Mouse (Mus musculus) heart, postnatal 25 days (tissue): Measurements from ENCODE around the gene Apba2. TPM values are rescaled to one million over a fixed set of nuclear protein-coding genes. Genes with fewer than 3 reads are reported as not detected.

ENCODE experiments used
- DNase-seq: peaks from one replicate; pipeline ENCODE4 v3.0.0; 2022; ENCODE audit warnings: low spot score
- intact Hi-C: fragments of 180-260 bp; cut with DNase I; formaldehyde crosslinking; loops from one replicate; pipeline ENCODE4 v1.15.1; 2025
- total RNA-seq, 2 experiments: library from RNA; stranded (reverse); gene quantifications; 2 replicates each; pipeline ENCODE4 v1.2.3; 2021

The Apba2 gene
- total RNA-seq, 2 experiments from 2014 or later = 0.44 to 0.87 TPM

DNA sequence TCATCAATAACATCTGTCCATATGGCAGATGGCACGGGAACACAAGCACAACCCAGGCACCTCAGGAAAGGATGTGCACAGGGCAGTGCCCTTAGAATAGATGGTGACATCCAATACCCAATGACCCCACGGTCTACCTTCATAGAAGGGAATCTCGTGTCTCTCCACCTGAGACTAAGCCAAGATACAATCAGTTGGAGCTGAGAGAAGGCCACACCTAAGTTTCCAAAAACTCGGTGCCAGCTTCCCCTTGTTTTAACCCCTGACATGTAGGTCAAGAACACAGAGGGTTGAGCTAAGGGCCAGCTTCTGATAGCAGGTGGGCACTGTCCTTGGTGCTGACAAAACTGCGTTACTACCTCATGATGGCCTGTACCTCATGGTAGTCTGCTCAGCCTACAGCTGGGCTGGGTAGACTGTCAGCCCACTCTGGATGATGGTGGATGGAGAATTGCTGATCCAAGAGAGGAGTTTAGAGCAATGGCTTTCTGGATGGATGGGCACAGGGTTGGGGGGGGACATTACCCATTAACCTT is 202.6 kb downstream of the Apba2 start:
- no peak for DNase-seq
- intact Hi-C loops = no loop called here

DNA sequence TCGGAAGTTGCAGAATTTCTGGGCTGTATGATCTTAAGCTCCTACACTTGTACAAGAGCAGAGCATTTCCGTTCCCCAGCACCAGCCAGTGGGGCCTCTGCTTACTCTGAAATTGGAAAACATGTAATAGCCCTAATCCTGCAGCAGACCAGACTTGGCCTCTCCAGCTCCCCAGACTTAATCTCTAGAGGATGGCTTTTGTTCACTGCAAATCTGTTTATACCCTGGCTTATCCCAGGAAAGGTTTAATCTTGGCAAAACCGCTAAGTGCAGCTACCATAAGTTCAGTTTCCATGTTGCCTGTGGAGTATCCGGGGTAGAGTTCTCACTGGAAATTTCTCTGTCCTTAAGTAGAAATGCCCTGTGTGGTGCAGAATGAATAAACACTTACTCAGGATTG is 206.7 kb downstream of the Apba2 start:
- no peak for DNase-seq
- intact Hi-C loops = no loop called here

- no peak for DNase-seq
- intact Hi-C loops = no loop called here
These were observed 208.2 kb downstream of the Apba2 start for GRCm38 (mm10) chr7:64709520-64710262.

GRCm38 (mm10) chr7:64716286-64716685 is 214.8 kb downstream of the Apba2 start:
- intact Hi-C loops = no loop called here
- no peak for DNase-seq

DNA sequence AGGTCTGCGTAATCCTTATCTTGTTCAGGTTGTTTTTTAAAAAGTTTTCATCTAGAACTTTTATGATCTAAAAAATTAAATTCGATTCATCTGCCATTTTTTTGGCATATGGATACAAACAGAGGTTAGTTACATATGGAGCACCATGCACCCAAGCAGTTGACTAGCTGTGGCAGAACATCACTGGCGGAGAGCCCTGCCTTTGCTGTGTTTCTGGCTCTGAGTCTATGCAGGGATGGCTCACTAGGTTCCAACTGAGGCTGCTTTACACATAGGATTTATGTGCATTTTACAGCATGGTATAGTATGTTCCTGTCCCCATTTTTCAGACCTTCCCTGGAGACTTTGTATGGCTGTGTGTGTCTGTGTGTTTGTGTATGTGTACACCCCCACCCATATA is 221.8 kb downstream of the Apba2 start:
- no peak for DNase-seq
- intact Hi-C loops = no loop called here

- intact Hi-C loops = no loop called here
- no peak for DNase-seq
These were observed 222.9 kb downstream of the Apba2 start for GRCm38 (mm10) chr7:64724409-64724808.

- no peak for DNase-seq
- intact Hi-C loops = no loop called here
These were observed 224.6 kb downstream of the Apba2 start for GRCm38 (mm10) chr7:64725967-64726695.

DNA sequence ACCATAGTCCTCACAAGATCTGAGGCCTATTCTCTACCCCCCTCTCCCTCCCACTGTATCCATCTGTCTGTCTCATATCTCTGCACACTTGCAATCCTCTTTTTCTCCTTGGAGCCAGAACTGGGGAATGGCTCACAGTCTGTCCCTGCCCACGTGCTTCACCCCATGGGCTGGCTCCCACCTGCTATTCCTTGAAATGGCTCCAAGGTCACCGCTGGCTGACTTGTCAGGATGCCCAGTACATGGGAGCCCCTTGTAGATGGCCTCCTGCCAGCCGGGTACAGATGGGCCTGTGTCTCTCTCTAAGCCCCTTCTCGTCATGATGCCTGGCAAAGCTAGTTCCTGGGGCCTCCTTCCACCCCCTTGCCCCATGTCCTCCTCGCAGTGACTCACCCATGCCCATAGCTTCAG is 226.7 kb downstream of the Apba2 start:
- no peak for DNase-seq
- intact Hi-C loops = no loop called here

GRCm38 (mm10) chr7:64728816-64729215 is 227.3 kb downstream of the Apba2 start:
- intact Hi-C loops = no loop called here
- DNase-seq = no peak

DNA sequence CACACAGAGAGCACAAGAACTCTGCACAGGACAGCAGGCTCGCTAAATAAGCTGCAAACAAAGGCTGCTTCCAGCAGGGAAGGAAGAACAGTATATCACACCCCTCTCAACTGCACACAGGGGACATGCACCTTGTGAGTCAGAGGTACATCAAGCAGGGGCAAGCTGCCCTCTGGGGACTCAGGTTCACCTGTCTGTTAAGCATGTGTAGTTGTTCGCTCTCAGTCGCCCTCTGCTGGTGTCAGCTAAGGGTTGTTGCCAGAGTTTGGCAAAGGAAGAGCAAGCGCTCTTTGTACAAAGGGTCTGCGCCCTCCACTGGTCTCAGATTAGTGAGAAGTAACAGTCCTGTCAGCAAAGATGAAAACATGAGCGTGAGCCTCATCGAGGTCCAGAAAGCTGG is 228.3 kb downstream of the Apba2 start:
- DNase-seq = no peak
- intact Hi-C loops = loop anchor here (10.0 kb wide), 1 partner anchor 565 kb away; no protein-coding TSS in a partner anchor

GRCm38 (mm10) chr7:64739131-64739530 is 237.6 kb downstream of the Apba2 start:
- intact Hi-C loops = loop anchor here (10.0 kb wide), 1 partner anchor 574 kb away; no protein-coding TSS in a partner anchor
- no peak for DNase-seq

- intact Hi-C loops = loop anchor here (2.0 kb wide), 1 partner anchor 989 kb away; no protein-coding TSS in a partner anchor
- DNase-seq = no peak
These were observed 240.1 kb downstream of the Apba2 start for GRCm38 (mm10) chr7:64741333-64742307.

DNA sequence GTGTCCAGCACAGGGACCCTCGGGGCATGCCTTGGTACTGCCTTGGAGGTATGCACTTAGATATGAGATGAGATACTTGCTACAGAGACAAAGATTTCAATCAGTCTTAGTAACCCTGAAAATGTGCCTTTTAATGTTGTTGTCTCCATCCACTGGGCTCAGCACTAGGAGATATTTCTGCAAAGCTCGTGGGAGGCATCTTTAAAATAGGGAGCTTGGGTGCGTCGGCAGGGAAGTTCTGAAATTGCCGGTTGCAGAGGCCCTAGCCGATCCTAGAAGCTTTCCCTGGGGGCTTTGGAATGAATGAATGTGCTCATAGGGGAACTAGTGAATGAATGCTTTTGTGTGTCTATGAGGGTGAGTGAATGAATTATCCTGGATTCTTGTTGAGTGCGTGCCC is 242.1 kb downstream of the Apba2 start:
- intact Hi-C loops = loop anchor here (2.0 kb wide), 1 partner anchor 991 kb away; no protein-coding TSS in a partner anchor
- DNase-seq = no peak

- intact Hi-C loops = no loop called here
- DNase-seq = no peak
These were observed 250.0 kb downstream of the Apba2 start for GRCm38 (mm10) chr7:64751465-64751864.

GRCm38 (mm10) chr7:64752133-64752532 is 250.6 kb downstream of the Apba2 start:
- no peak for DNase-seq
- intact Hi-C loops = no loop called here

- intact Hi-C loops = no loop called here
- no peak for DNase-seq
These were observed 252.2 kb downstream of the Apba2 start for GRCm38 (mm10) chr7:64753678-64754077.

DNA sequence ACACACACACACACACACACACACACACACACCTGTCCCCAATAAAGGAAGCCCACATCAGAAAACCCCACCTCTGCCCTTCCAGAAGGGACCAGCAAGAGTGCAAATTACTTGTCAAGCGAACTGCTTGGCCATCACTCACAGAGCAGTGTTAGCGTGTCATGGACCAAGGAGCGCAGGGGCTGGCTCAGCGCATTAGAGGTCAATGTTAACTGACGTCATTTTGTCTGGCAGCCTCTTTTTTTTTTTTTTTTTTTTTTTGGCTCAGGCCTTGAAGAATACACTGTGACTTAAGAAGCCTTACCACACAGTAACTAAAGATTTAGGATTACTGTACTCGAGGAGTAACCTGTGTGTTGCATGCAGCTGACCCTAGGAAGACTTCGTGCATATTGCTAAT is 252.7 kb downstream of the Apba2 start:
- DNase-seq = no peak
- intact Hi-C loops = no loop called here

DNA sequence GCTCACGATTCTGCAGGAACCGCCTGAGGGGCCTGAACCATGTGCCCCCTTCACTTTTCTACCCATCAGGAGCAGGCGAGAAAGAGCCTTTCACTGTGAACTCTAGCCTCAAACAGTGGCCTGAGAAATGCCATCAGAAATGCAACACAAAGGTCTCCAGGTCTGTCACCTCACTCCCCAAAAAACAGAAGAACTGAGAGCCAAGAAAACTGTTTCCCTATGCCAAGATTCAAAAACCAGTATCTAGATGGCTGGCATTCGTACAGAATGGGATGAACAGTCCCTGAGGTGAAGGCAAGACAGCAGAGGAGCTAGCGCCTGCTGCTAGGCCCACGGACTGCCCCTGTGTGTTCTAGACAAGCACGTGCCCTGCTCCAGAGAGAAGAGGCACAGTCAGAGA is 253.6 kb downstream of the Apba2 start:
- DNase-seq = no peak
- intact Hi-C loops = no loop called here

DNA sequence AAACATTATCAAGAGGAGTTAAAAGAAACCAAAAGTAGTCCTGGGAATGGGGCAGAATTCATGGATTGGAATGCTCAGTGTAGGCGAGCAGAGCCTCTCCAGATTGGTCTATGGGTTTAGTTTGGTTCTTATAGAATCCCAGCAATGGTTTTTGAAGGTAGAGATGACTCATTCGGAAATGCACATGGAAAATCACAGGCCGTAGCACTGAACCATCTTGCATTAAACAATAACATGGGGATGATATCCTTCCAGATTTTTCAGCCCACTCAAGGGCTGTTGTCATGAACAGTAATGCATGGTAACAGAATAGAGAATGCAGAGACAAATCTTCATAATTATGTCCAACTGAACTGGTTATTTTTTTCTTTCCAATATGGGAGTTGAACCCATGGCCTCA is 264.1 kb downstream of the Apba2 start:
- no peak for DNase-seq
- intact Hi-C loops = no loop called here

GRCm38 (mm10) chr7:64769768-64770167 is 268.3 kb downstream of the Apba2 start:
- DNase-seq = no peak
- intact Hi-C loops = no loop called here
